Comparison of ENCODE assay signal across 9 mouse cellular contexts in the genomic region with DNA sequence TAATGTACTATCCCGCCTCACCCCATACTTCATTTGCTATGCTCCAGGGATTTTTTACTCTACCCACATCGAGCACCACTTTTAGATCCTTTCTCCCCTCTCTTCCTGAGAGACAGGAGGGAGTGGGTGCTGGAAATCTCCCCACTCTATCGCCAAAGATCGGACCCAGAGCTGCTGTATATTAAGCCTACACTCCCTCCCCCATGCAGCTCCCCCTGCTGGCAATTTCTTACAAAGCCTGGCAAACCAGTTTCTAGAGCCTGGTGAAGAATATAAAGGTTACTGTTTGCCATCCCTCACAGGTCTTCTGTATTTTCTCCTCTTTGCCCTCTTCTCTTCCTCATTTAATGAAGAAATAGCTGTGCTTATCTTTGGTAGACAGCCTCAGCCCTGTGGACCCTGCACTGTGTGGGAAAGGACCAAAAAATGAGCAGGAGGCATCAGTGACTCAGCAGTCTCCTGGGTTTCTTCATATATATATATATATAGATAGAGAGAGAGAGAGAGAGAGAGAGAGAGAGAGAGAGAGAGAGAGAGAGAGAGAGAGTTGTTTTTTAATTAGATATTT. TPM values are rescaled to one million over a fixed set of nuclear protein-coding genes. Genes with fewer than 3 reads are reported as not detected.
DNase-seq lines count a peak whose midpoint lies in the region; ATAC-seq and TF ChIP-seq lines count a peak whose summit lies in the region.
"Had no signal": no experiment of that assay in that cellular context is flagged by ENCODE, and none has a peak within 500 bp of the region (broad histone marks: within the 10 kb centered on the region; RNA-seq: fewer than 3 reads in every experiment).

No protein-coding gene starts in this region.

- H3K27me3 ChIP-seq in kidney, postnatal 0 days (ENCODE audit: insufficient read depth, low read length) = no peaks in the 10 kb centered on the region
- no peaks in the 10 kb centered on the region for H3K27me3 ChIP-seq in Patski
- no peaks in the 10 kb centered on the region for H3K27me3 ChIP-seq in intestine, embryonic 15.5 days (replicated peaks)
- H3K27me3 ChIP-seq: limb, embryonic 15.5 days had no signal

- H3K9ac ChIP-seq in kidney, postnatal 0 days (ENCODE audit: low read depth, low read length) = no peak overlapping the region
- no peak overlapping the region for H3K9ac ChIP-seq in intestine, embryonic 15.5 days
- H3K9ac ChIP-seq: limb, embryonic 15.5 days had no signal

- no peaks in the 10 kb centered on the region for H3K4me1 ChIP-seq in kidney, postnatal 0 days (replicated peaks; ENCODE audit: insufficient read depth, low read length)
- no peaks in the 10 kb centered on the region for H3K4me1 ChIP-seq in intestine, embryonic 15.5 days (replicated peaks)
- H3K4me1 ChIP-seq: limb, embryonic 15.5 days had no signal

- no peak for ATAC-seq in kidney, postnatal 0 days (replicated peaks; ENCODE audit: low FRiP score, low read depth)
- no peak for ATAC-seq in Patski
- ATAC-seq in intestine, embryonic 15.5 days = 0 out of 2 replicates have a peak, but pooled peaks have one; percentile 39

- DNase-seq in adrenal gland, adult (ENCODE audit: inconsistent age in 2 of 2, low spot score in 1 of 2) = peak; percentile 48 to 81
- DNase-seq in adrenal gland, adult 8-10 months = no peak
- DNase-seq in kidney, postnatal 0 days (ENCODE audit: low spot score) = peak; percentile 20
- DNase-seq in kidney, adult 11 months = no peak
- DNase-seq in Patski (ENCODE audit: low read depth, low spot score) = no peak
- peak; percentile 24 to 50 for DNase-seq in right cerebral cortex, adult 2 months (ENCODE audit: low spot score in 2 of 2)
- no peak for DNase-seq in ovary, adult 18-20 months (ENCODE audit: low spot score)

- in situ Hi-C loops in Patski (cut with MboI; ENCODE audit: low pct_unique_long_range_greater_than_20kb) = no loop called here

- no peaks in the 10 kb centered on the region for H3K36me3 ChIP-seq in kidney, postnatal 0 days (ENCODE audit: insufficient read depth, low read length)
- H3K36me3 ChIP-seq in intestine, embryonic 15.5 days = no peaks in the 10 kb centered on the region
- H3K36me3 ChIP-seq: limb, embryonic 15.5 days had no signal

- H3K9me3 ChIP-seq in kidney, postnatal 0 days (replicated peaks; ENCODE audit: low read length) = no peaks in the 10 kb centered on the region
- no peaks in the 10 kb centered on the region for H3K9me3 ChIP-seq in intestine, embryonic 15.5 days
- H3K9me3 ChIP-seq: limb, embryonic 15.5 days had no signal

- no peak overlapping the region for H3K4me2 ChIP-seq in kidney, postnatal 0 days (ENCODE audit: low read length)
- H3K4me2 ChIP-seq in intestine, embryonic 15.5 days (replicated peaks) = no peak overlapping the region
- H3K4me2 ChIP-seq: limb, embryonic 15.5 days had no signal

- CTCF ChIA-PET in Patski (lab: Charles Lee) = interaction anchor here (1.0 to 1.3 kb wide), 2 partner anchors 15 to 43 kb away, joined by 4 to 8 read pairs; no protein-coding TSS in a partner anchor

- POLR2A ChIA-PET in Patski (lab: Charles Lee) = no interaction called here

- H3K4me3 ChIP-seq in kidney, postnatal 0 days (replicated peaks; ENCODE audit: low read depth, low read length) = no peak overlapping the region
- no peak overlapping the region for H3K4me3 ChIP-seq in intestine, embryonic 15.5 days (replicated peaks)
- H3K4me3 ChIP-seq: limb, embryonic 15.5 days had no signal

- WGBS in kidney, postnatal 0 days = 28% methylated on average over 4 of the region's 4 CpGs
- WGBS in intestine, embryonic 15.5 days = 47% methylated on average over 4 of the region's 4 CpGs

- peak; percentile 64 for TF ChIP-seq CTCF in kidney, postnatal 0 days (IDR thresholded peaks at IDR 0.05; ENCODE audit: low read depth)
- peak; percentile 70 for TF ChIP-seq CTCF in Patski (IDR thresholded peaks at IDR 0.05)

- H3K27ac ChIP-seq in kidney, postnatal 0 days = no peak overlapping the region
- H3K27ac ChIP-seq in intestine, embryonic 15.5 days = no peak overlapping the region
- H3K27ac ChIP-seq: limb, embryonic 15.5 days had no signal

RNA-seq across cellular contexts. Expression of a gene that starts 22.2 kb away (rescaled TPM):
- 10 to 100 TPM; 38.0 to 67.6 (median 52.9) TPM for total RNA-seq in adrenal gland, adult 8-10 months (2022)
- 22.5 and 24.1 TPM in 2 replicates for polyA plus RNA-seq in kidney, postnatal 0 days (2015; fragmentation: Nextera tagmentation; extraction: Ambion mirVana)
- polyA plus RNA-seq in Patski (2021) = 22.6 TPM
- 40.5 and 43.3 TPM in 2 replicates for polyA plus RNA-seq in intestine, embryonic 15.5 days (2015; fragmentation: Nextera tagmentation; extraction: Ambion mirVana)

RNA-seq across cellular contexts. Expression of a gene that starts 36.8 kb away (rescaled TPM):
- total RNA-seq in adrenal gland, adult 8-10 months (2022) = under 1 TPM in 3 of 4 experiments, not detected in 1; 0.38 to 0.91 (median 0.61) TPM
- polyA plus RNA-seq in kidney, postnatal 0 days (2015; fragmentation: Nextera tagmentation; extraction: Ambion mirVana) = 0.17 and 0.24 TPM in 2 replicates
- polyA plus RNA-seq in Patski (2021) = 0.50 TPM
- not detected in 2 replicates for polyA plus RNA-seq in intestine, embryonic 15.5 days (2015; fragmentation: Nextera tagmentation; extraction: Ambion mirVana)

RNA-seq across cellular contexts. Expression of a gene that starts 59.9 kb away (rescaled TPM):
- 10 to 100 TPM; 28.2 to 33.1 (median 31.6) TPM for total RNA-seq in adrenal gland, adult 8-10 months (2022)
- polyA plus RNA-seq in kidney, postnatal 0 days (2015; fragmentation: Nextera tagmentation; extraction: Ambion mirVana) = 16.3 and 17.2 TPM in 2 replicates
- 29.7 TPM for polyA plus RNA-seq in Patski (2021)
- polyA plus RNA-seq in intestine, embryonic 15.5 days (2015; fragmentation: Nextera tagmentation; extraction: Ambion mirVana) = 20.4 and 20.8 TPM in 2 replicates

Comparison
In these comparisons a context has a peak if more than half of its experiments do, and no peak if none do; other contexts are left out.
1. DNase-seq: peak in adrenal gland, adult (2 of 2), kidney, postnatal 0 days (single experiment) and right cerebral cortex, adult 2 months (2 of 2); none in adrenal gland, adult 8-10 months (single experiment), kidney, adult 11 months (single experiment), Patski (single experiment) and ovary, adult 18-20 months (single experiment).